Mouse (Mus musculus) forebrain, embryonic 16.5 days (tissue): ENCODE measurements around the gene Grb7. TPM values are rescaled to one million over a fixed set of nuclear protein-coding genes. Genes with fewer than 3 reads are reported as not detected.

Source experiments
- polyA plus RNA-seq: library from polyadenylated mRNA; unstranded; fragments of >200 nt; fragmentation: Nextera tagmentation; extraction: Ambion mirVana; gene quantifications from 2 replicates; pipeline ENCODE4 v1.2.1, GENCODE M21; 2015

Gene Grb7
- polyA plus RNA-seq, 1 experiment from 2014 or later = 0.70 TPM

Other genes with a start within 250 kb of the Grb7 start
- gene Cdk12, start 243.3 kb upstream of the Grb7 start, polyA plus RNA-seq = 11.6 and 12.3 TPM in 2 replicates
- gene Neurod2, start 116.7 kb upstream of the Grb7 start, polyA plus RNA-seq = 110 and 133 TPM in 2 replicates
- 69.7 and 72.4 TPM in 2 replicates for gene Ppp1r1b, start 98.0 kb upstream of the Grb7 start, polyA plus RNA-seq
- 52.8 and 56.3 TPM in 2 replicates for gene Stard3, start 88.0 kb upstream of the Grb7 start, polyA plus RNA-seq
- gene Tcap, start 62.6 kb upstream of the Grb7 start, polyA plus RNA-seq = 0.23 and 0.26 TPM in 2 replicates
- gene Pnmt, start 59.9 kb upstream of the Grb7 start, polyA plus RNA-seq = 0.21 and 0.86 TPM in 2 replicates
- 7.4 and 9.4 TPM in 2 replicates for gene Pgap3, start 45.9 kb upstream of the Grb7 start, polyA plus RNA-seq
- 4.9 and 6.2 TPM in 2 replicates for gene Erbb2, start 33.9 kb upstream of the Grb7 start, polyA plus RNA-seq
- 243 and 253 TPM in 2 replicates for gene Mien1, start 7.4 kb upstream of the Grb7 start, polyA plus RNA-seq
- gene Ikzf3, start 99.6 kb downstream of the Grb7 start, polyA plus RNA-seq = not detected in 2 replicates
- gene Zpbp2, start 104.7 kb downstream of the Grb7 start, polyA plus RNA-seq = 0.25 TPM in 1 of 2 replicates, not detected in the other
- gene Ormdl3, start 141.0 kb downstream of the Grb7 start, polyA plus RNA-seq = 122 and 127 TPM in 2 replicates
- not detected in 2 replicates for gene Lrrc3c, start 151.9 kb downstream of the Grb7 start, polyA plus RNA-seq
- 0.61 and 1.0 TPM in 2 replicates for gene Gm12355, start 179.3 kb downstream of the Grb7 start, polyA plus RNA-seq
- not detected in 2 replicates for gene Gsdma3, start 180.0 kb downstream of the Grb7 start, polyA plus RNA-seq
- not detected in 2 replicates for gene Gsdma2, start 200.4 kb downstream of the Grb7 start, polyA plus RNA-seq
- not detected in 2 replicates for gene Gsdma, start 218.0 kb downstream of the Grb7 start, polyA plus RNA-seq
- gene Psmd3, start 236.2 kb downstream of the Grb7 start, polyA plus RNA-seq = 197 and 201 TPM in 2 replicates